Mouse (Mus musculus) limb, embryonic 10.5 days (tissue): Measurements from ENCODE around the gene Fam118b. TPM values are rescaled to one million over a fixed set of nuclear protein-coding genes. Genes with fewer than 3 reads are reported as not detected.

Source experiments
- DNase-seq: peaks from one replicate; pipeline ENCODE4 v3.0.0-alpha.2; 2017; ENCODE audit warnings: low spot score
- H3K27ac ChIP-seq: fragments of 300-500 bp; sonication (generic); 2 replicates; pipeline ENCODE4 v1.5.1; 2016; ENCODE audit warnings: mild to moderate bottlenecking
- H3K27me3 ChIP-seq: fragments of 300-500 bp; sonication (generic); 2 replicates; pipeline ENCODE4 v1.6.1; 2016; ENCODE audit warnings: low read depth, mild to moderate bottlenecking; ENCODE audit not compliant: poor library complexity, severe bottlenecking
- H3K36me3 ChIP-seq: fragments of 300-500 bp; sonication (generic); 2 replicates; pipeline ENCODE4 v1.6.1; 2016; ENCODE audit warnings: mild to moderate bottlenecking, moderate library complexity
- H3K4me1 ChIP-seq: fragments of 300-500 bp; sonication (generic); 2 replicates; pipeline ENCODE4 v1.6.1; 2016
- H3K4me3 ChIP-seq: fragments of 300-500 bp; sonication (generic); 2 replicates; pipeline ENCODE4 v1.5.1; 2016; ENCODE audit warnings: mild to moderate bottlenecking, moderate library complexity
- H3K9me3 ChIP-seq: fragments of 300-500 bp; sonication (generic); replicated peaks from 2 replicates; pipeline ENCODE4 v1.6.1; 2016; ENCODE audit warnings: mild to moderate bottlenecking
- WGBS: fragments of 180-500 bp; shearing (Covaris S2); methylation state at CpG from one replicate; pipeline ENCODE4 v1.1.7; 2016; 5-methylcytosine and 5-hydroxymethylcytosine counted together
- polyA plus RNA-seq: library from polyadenylated mRNA; unstranded; fragments of >200 nt; fragmentation: Nextera tagmentation; extraction: Ambion mirVana; gene quantifications from 2 replicates; pipeline ENCODE4 v1.2.1, GENCODE M21; 2016

Fam118b gene
- polyA plus RNA-seq, 1 experiment from 2014 or later: 66.7 TPM

DNA sequence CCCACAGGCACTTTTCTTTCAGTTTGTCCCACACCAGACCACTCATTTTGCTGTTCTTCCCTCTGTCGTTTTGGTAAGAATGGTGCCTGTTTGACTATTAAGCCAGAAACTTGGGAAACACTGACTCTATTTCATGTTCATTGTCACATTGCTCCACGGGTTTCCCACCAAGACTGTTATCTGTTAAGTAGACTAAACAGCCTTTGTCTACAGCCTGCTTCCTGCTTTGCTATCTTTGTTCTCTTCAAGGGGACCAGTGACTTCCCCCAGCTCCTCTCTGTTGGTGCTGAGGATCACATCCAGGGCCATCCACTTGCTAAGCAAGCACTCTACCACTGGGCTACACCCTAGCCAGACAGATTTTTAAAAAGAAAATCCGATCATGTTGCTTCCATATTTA lies 64.1 kb downstream of the Fam118b start:
- no peak overlapping the region for H3K4me3 ChIP-seq
- DNase-seq: no peak
- 62% methylated on average over 3 of the region's 3 CpGs for WGBS

GRCm38 (mm10) chr9:35200529-35201060 lies 67.0 kb downstream of the Fam118b start:
- WGBS: 63% methylated on average over 9 of the region's 9 CpGs
- H3K27ac ChIP-seq: peak overlapping the region; percentile 90
- no peaks in the 10 kb centered on the region for H3K9me3 ChIP-seq

More for the DNA sequence above, 64.1 kb downstream of the Fam118b start:
- Histone ChIP-seq H3K27me3 (no peaks in the 10 kb centered on the region), H3K9me3 (no peaks in the 10 kb centered on the region), H3K4me1 (peaks cover 21% of the 10 kb centered on the region), H3K27ac (no peak overlapping the region), H3K36me3 (peaks cover 48% of the 10 kb centered on the region)

DNA sequence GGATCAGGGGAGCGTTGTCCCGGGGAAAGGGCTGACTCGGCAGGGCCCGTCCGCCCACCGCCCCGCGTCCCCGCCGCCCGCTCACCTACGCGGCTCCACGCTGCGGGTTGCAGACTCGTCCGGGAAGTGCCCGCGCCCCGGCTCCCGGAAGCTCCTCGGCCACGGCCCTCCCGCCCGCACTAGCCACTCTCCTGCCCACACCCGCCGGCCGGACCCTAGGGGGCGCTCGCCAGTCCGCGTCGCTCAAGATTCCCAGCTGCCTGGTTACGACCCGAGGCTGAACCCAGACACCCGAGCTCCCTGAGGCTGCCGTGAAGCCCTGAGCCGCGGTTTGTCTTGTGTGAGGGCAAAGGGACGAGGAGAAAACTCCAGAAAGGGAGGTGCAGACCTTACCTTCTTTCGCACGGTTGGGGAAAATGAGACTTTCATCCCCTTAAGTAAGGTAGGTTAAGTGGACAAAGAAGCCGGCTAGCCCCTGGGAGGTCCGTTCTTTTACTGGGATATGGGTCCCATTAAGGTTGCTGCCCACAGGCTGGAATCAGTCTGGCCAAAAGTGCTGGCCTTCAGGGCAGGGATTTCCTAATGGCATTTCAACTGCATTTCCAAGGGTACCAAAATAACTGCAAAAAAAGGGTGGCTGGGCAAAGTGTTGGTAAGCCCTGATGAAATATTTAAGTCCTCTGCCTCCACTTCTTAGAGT lies 67.7 kb downstream of the Fam118b start, which contains the start of the genes Srpr and Tirap:
Gene Srpr (plus strand): TSS at position 404 of the 700 bp plus-strand sequence.
Gene Tirap (minus strand): TSS at position 520 of the 700 bp plus-strand sequence.
- H3K27me3 ChIP-seq: no peaks in the 10 kb centered on the region
- H3K4me3 ChIP-seq: peak within 1 kb of the TSS; percentile 81
- H3K4me1 ChIP-seq: peaks cover 23% of the 10 kb centered on the region
- no peaks in the 10 kb centered on the region for H3K9me3 ChIP-seq
- 2% methylated on average over 44 of the region's 44 CpGs for WGBS
- peak; percentile 98 for DNase-seq
- H3K27ac ChIP-seq: peak within 1 kb of the TSS; percentile 90
- peaks cover 12% of the 10 kb centered on the region for H3K36me3 ChIP-seq

More at GRCm38 (mm10) chr9:35200529-35201060, 67.0 kb downstream of the Fam118b start:
- Histone ChIP-seq H3K36me3 (peaks cover 18% of the 10 kb centered on the region), H3K4me1 (peaks cover 23% of the 10 kb centered on the region), H3K4me3 (peak overlapping the region; percentile 81), H3K27me3 (no peaks in the 10 kb centered on the region)
- DNase-seq: no peak

DNA sequence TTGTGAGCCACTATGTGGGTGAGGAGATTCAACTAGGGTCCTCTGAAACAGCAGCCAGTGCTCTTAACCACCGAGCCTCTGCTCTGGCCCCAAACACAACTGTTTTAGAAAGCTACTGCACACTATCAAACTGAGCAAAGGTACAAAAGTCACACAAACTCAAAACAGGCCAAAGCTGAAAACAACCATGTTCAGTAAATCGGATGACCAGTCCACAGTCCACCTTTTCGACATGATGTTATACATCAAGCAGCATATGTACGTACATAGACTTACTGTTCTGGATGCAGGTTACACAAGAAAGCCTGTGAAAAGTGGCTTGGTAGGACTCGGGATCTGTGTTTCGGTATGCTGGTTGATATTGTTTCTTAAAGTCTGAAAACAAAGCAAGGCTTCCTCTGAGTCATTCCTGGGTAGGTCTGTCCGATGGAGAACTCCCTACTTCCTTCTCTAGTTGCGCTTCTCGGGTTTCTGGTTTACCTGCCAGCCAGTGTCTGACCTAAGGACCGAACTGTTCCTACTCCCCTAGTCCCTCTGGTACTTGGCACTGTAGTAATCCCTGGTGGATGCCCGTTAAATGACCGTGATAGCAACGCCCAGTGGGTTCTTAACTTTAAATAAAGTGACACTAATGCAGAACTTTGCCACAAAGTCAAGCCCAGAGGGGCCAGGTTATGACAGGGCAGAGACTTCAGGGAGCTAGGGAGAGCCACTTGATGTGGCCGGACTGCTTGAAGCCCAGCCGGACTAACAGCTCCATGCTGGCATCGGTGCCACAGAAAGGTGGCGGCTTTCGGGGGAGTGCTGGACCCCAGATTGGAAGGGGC lies 68.4 kb downstream of the Fam118b start:
- 27% methylated on average over 18 of the region's 18 CpGs for WGBS

GRCm38 (mm10) chr9:35198351-35198750 lies 69.3 kb downstream of the Fam118b start:
- Histone ChIP-seq H3K27ac (no peak overlapping the region), H3K4me3 (0 out of 2 replicates have a peak overlapping the region, but pooled peaks have one; percentile 81), H3K27me3 (no peaks in the 10 kb centered on the region), H3K4me1 (peaks cover 23% of the 10 kb centered on the region), H3K9me3 (no peaks in the 10 kb centered on the region), H3K36me3 (no peaks in the 10 kb centered on the region)
- no peak for DNase-seq
- 84% methylated on average over 10 of the region's 10 CpGs for WGBS

More for the DNA sequence above, 68.4 kb downstream of the Fam118b start:
- H3K36me3 ChIP-seq: peaks cover 4% of the 10 kb centered on the region
- H3K4me1 ChIP-seq: peaks cover 23% of the 10 kb centered on the region
- H3K9me3 ChIP-seq: no peaks in the 10 kb centered on the region
- peak overlapping the region; percentile 90 for H3K27ac ChIP-seq
- H3K4me3 ChIP-seq: peak overlapping the region; percentile 81
- no peak for DNase-seq
- H3K27me3 ChIP-seq: no peaks in the 10 kb centered on the region

GRCm38 (mm10) chr9:35197625-35198024 lies 70.0 kb downstream of the Fam118b start:
- 92% methylated on average over 3 of the region's 3 CpGs for WGBS
- H3K36me3 ChIP-seq: no peaks in the 10 kb centered on the region
- no peak for DNase-seq
- peaks cover 23% of the 10 kb centered on the region for H3K4me1 ChIP-seq
- no peaks in the 10 kb centered on the region for H3K9me3 ChIP-seq
- H3K4me3 ChIP-seq: no peak overlapping the region
- H3K27me3 ChIP-seq: no peaks in the 10 kb centered on the region
- no peak overlapping the region for H3K27ac ChIP-seq

- over 99% methylated on average over 3 of the region's 3 CpGs for WGBS
- no peak overlapping the region for H3K4me3 ChIP-seq
- H3K27ac ChIP-seq: no peak overlapping the region
- DNase-seq: no peak
- peaks cover 7% of the 10 kb centered on the region; the same call in 1 of the 2 replicates for H3K4me1 ChIP-seq
- H3K9me3 ChIP-seq: no peaks in the 10 kb centered on the region
- peaks cover 28% of the 10 kb centered on the region for H3K36me3 ChIP-seq
- H3K27me3 ChIP-seq: no peaks in the 10 kb centered on the region
These were observed 73.6 kb downstream of the Fam118b start for GRCm38 (mm10) chr9:35194048-35194447.

DNA sequence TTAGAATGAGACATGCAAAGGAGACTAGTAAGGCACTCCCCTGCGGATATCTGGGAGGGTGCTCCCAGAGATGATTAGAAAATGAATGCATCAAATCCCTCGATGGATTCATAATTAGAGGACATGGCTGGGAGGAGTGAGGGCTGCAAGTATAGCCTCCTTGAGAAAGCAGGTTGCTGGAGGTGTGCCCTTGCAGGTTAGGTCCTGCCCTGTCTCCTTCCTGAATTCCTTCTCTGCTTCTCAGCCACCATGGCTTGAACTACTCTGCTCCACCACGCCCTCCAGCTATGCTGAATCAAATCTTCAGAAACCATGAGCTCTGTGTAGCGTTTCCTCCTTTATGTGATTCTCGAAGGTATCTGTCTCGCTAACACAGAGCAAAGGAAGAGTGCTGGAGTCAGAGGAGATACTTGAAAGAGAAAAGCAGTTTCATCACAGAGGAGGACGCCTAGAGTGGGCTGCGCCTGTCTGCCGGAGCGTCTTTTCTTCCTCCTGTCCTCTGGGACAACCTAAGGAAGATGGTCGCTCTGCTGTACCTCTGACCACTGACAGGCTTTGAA lies 74.5 kb downstream of the Fam118b start:
- WGBS: 81% methylated on average over 11 of the region's 11 CpGs
- Histone ChIP-seq H3K27ac (no peak overlapping the region), H3K9me3 (no peaks in the 10 kb centered on the region), H3K4me3 (no peak overlapping the region), H3K27me3 (no peaks in the 10 kb centered on the region), H3K36me3 (peaks cover 38% of the 10 kb centered on the region), H3K4me1 (no peaks in the 10 kb centered on the region)
- no peak for DNase-seq

- no peak overlapping the region for H3K27ac ChIP-seq
- 82% methylated on average over 22 of the region's 22 CpGs for WGBS
- H3K36me3 ChIP-seq: peaks cover 54% of the 10 kb centered on the region
These were observed 78.9 kb downstream of the Fam118b start for GRCm38 (mm10) chr9:35188700-35189099.

GRCm38 (mm10) chr9:35187351-35187903 lies 80.2 kb downstream of the Fam118b start:
- Histone ChIP-seq H3K36me3 (peaks cover 54% of the 10 kb centered on the region), H3K4me3 (no peak overlapping the region), H3K27ac (no peak overlapping the region), H3K9me3 (no peaks in the 10 kb centered on the region), H3K4me1 (no peaks in the 10 kb centered on the region), H3K27me3 (no peaks in the 10 kb centered on the region)
- 93% methylated on average over 10 of the region's 10 CpGs for WGBS
- no peak for DNase-seq

More at GRCm38 (mm10) chr9:35188700-35189099, 78.9 kb downstream of the Fam118b start:
- DNase-seq: no peak
- Histone ChIP-seq H3K9me3 (no peaks in the 10 kb centered on the region), H3K4me3 (no peak overlapping the region), H3K27me3 (no peaks in the 10 kb centered on the region), H3K4me1 (no peaks in the 10 kb centered on the region)

DNA sequence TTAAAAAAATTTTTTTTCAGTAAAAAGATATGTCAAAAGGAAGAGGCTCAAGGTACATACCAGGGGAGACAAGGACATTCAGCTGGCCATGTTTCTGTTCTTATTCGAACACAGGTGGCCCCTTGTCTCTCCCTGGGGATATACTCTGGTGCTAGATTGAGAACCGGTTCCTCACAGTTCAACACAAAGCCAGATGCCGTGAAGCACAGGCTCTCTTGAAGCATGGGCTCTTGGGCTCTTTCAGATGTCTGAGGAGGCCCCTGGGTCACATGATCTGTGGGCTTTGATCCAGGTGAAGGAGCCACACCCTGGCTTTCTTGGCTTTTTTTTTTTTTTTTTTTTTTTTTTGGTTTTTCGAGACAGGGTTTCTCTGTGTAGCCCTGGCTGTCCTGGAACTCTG lies 81.2 kb downstream of the Fam118b start:
- 85% methylated on average over 4 of the region's 4 CpGs for WGBS
- Histone ChIP-seq H3K36me3 (peaks cover 50% of the 10 kb centered on the region), H3K9me3 (no peaks in the 10 kb centered on the region), H3K27me3 (no peaks in the 10 kb centered on the region), H3K4me3 (no peak overlapping the region), H3K4me1 (no peaks in the 10 kb centered on the region), H3K27ac (no peak overlapping the region)
- DNase-seq: no peak

DNA sequence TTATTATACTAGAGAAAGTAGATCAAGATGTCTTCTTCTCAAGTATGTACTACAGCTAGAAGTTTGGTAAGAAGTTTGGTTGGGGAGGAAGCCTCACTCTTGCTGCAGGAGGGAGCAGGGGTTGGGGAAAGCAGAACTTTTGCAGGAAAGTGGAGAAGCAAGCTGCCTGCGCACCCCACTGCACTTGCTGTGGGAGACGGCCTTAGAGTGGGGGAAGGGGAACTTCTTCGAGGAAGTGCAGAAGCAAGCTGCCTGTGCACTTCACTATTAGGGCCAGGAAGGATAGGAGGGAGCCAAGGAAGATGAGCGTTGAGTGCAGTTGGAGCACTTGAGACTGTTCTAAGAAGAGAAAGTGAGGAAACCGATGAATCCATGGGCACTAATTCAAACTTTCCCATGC lies 84.2 kb downstream of the Fam118b start:
- Histone ChIP-seq H3K27ac (no peak overlapping the region), H3K36me3 (peaks cover 19% of the 10 kb centered on the region), H3K4me1 (no peaks in the 10 kb centered on the region), H3K4me3 (no peak overlapping the region), H3K27me3 (no peaks in the 10 kb centered on the region), H3K9me3 (no peaks in the 10 kb centered on the region)
- DNase-seq: no peak
- WGBS: 68% methylated on average over 5 of the region's 5 CpGs
